Mouse (Mus musculus) forebrain, embryonic 12.5 days (tissue): ENCODE data around the gene Gm39115. TPM values are rescaled to one million over a fixed set of nuclear protein-coding genes. Genes with fewer than 3 reads are reported as not detected.
"Not testable (repeated sequence)": the region's sequence is repeated elsewhere in the genome, so short reads cannot be mapped to it uniquely, and the experiment has no call there.

ENCODE experiments used
- ATAC-seq: fragments of 200-750 bp; cut with Nextera tagmentation; 2 replicates; pipeline ENCODE4 v1.8.0; 2017; ENCODE audit warnings: moderate TSS enrichment; ENCODE audit not compliant: low FRiP score
- H3K27ac ChIP-seq: fragments of 300-500 bp; sonication (generic); 2 replicates; pipeline ENCODE4 v1.5.1; 2016; ENCODE audit warnings: mild to moderate bottlenecking
- H3K27me3 ChIP-seq: fragments of 300-500 bp; sonication (generic); 2 replicates; pipeline ENCODE4 v1.6.1; 2016; ENCODE audit warnings: mild to moderate bottlenecking
- H3K36me3 ChIP-seq: fragments of 300-500 bp; sonication (generic); replicated peaks from 2 replicates; pipeline ENCODE4 v1.6.1; 2016; ENCODE audit warnings: mild to moderate bottlenecking
- H3K4me1 ChIP-seq: fragments of 300-500 bp; sonication (generic); 2 replicates; pipeline ENCODE4 v1.6.1; 2016
- H3K4me2 ChIP-seq: fragments of 300-500 bp; sonication (generic); 2 replicates; pipeline ENCODE4 v1.6.1; 2016; ENCODE audit warnings: mild to moderate bottlenecking, moderate library complexity
- H3K4me3 ChIP-seq: fragments of 300-500 bp; sonication (generic); replicated peaks from 2 replicates; pipeline ENCODE4 v1.5.1; 2016; ENCODE audit warnings: mild to moderate bottlenecking
- H3K9ac ChIP-seq: fragments of 300-500 bp; sonication (generic); 2 replicates; pipeline ENCODE4 v1.6.1; 2016; ENCODE audit warnings: mild to moderate bottlenecking
- H3K9me3 ChIP-seq: fragments of 300-500 bp; sonication (generic); 2 replicates; pipeline ENCODE4 v1.6.1; 2016
- WGBS: fragments of 180-500 bp; shearing (Covaris S2); methylation state at CpG from one replicate; pipeline ENCODE4 v1.1.7; 2016; 5-methylcytosine and 5-hydroxymethylcytosine counted together
- polyA plus RNA-seq: library from polyadenylated mRNA; unstranded; fragments of >200 nt; fragmentation: Nextera tagmentation; extraction: Ambion mirVana; gene quantifications from 2 replicates; pipeline ENCODE4 v1.2.1, GENCODE M21; 2016

The Gm39115 gene
- polyA plus RNA-seq: not detected in 2 replicates

GRCm38 (mm10) chr7:142135934-142136333, at the start of gene Gm39115:
Gene Gm39115 (minus strand): TSS chr7:142136034.
- not testable (repeated sequence) for H3K4me1 ChIP-seq, H3K4me2 ChIP-seq, H3K9ac ChIP-seq, ATAC-seq, H3K9me3 ChIP-seq, H3K27ac ChIP-seq, H3K36me3 ChIP-seq, H3K4me3 ChIP-seq, H3K27me3 ChIP-seq
- 52% methylated on average over 2 of the region's 2 CpGs for WGBS

- Histone ChIP-seq H3K4me2 (no peak overlapping the region), H3K9me3 (no peaks in the 10 kb centered on the region), H3K36me3 (no peaks in the 10 kb centered on the region), H3K27me3 (no peaks in the 10 kb centered on the region), H3K27ac (no peak overlapping the region), H3K9ac (no peak overlapping the region), H3K4me3 (no peak overlapping the region), H3K4me1 (no peaks in the 10 kb centered on the region)
- ATAC-seq: no peak
- WGBS: 72% methylated on average over 1 of the region's 1 CpGs
These were observed 45.2 kb upstream of the Gm39115 start for GRCm38 (mm10) chr7:142181021-142181420.

- Histone ChIP-seq H3K36me3 (no peaks in the 10 kb centered on the region), H3K4me2 (no peak overlapping the region), H3K4me1 (no peaks in the 10 kb centered on the region), H3K9me3 (no peaks in the 10 kb centered on the region), H3K27ac (no peak overlapping the region), H3K9ac (no peak overlapping the region), H3K27me3 (no peaks in the 10 kb centered on the region), H3K4me3 (no peak overlapping the region)
- ATAC-seq: no peak
- WGBS: 68% methylated on average over 1 of the region's 1 CpGs
These were observed 42.9 kb upstream of the Gm39115 start for GRCm38 (mm10) chr7:142178685-142179084.

- H3K27ac ChIP-seq, H3K9me3 ChIP-seq, ATAC-seq, H3K4me1 ChIP-seq, H3K4me3 ChIP-seq, H3K27me3 ChIP-seq, H3K36me3 ChIP-seq, H3K9ac ChIP-seq, H3K4me2 ChIP-seq: not testable (repeated sequence)
These were observed 40.1 kb upstream of the Gm39115 start, which contains the start of gene Krtap5-2 for GRCm38 (mm10) chr7:142175905-142176304. Gene Krtap5-2 (minus strand): TSS chr7:142176005.

- H3K9me3 ChIP-seq: no peaks in the 10 kb centered on the region
- 52% methylated on average over 3 of the region's 3 CpGs for WGBS
- H3K27ac ChIP-seq: no peak overlapping the region
- no peaks in the 10 kb centered on the region for H3K36me3 ChIP-seq
- ATAC-seq: no peak
- H3K9ac ChIP-seq: no peak overlapping the region
- H3K4me1 ChIP-seq: no peaks in the 10 kb centered on the region
- no peaks in the 10 kb centered on the region for H3K27me3 ChIP-seq
- H3K4me2 ChIP-seq: no peak overlapping the region
- no peak overlapping the region for H3K4me3 ChIP-seq
These were observed 34.0 kb upstream of the Gm39115 start for GRCm38 (mm10) chr7:142169836-142170235.

- not testable (repeated sequence) for H3K9me3 ChIP-seq, H3K27me3 ChIP-seq, H3K9ac ChIP-seq, H3K4me2 ChIP-seq, H3K27ac ChIP-seq, H3K36me3 ChIP-seq, ATAC-seq, H3K4me3 ChIP-seq, H3K4me1 ChIP-seq
These were observed 29.8 kb upstream of the Gm39115 start, which contains the start of gene Gm4553 for GRCm38 (mm10) chr7:142165639-142166038. Gene Gm4553 (minus strand): TSS chr7:142165739.

- no peak for ATAC-seq
- H3K27me3 ChIP-seq: no peaks in the 10 kb centered on the region
- no peak overlapping the region for H3K27ac ChIP-seq
- no peak overlapping the region for H3K4me2 ChIP-seq
- 88% methylated on average over 3 of the region's 3 CpGs for WGBS
- H3K36me3 ChIP-seq: no peaks in the 10 kb centered on the region
- H3K4me3 ChIP-seq: no peak overlapping the region
- no peaks in the 10 kb centered on the region for H3K9me3 ChIP-seq
- H3K4me1 ChIP-seq: no peaks in the 10 kb centered on the region
- no peak overlapping the region for H3K9ac ChIP-seq
These were observed 23.5 kb upstream of the Gm39115 start for GRCm38 (mm10) chr7:142159366-142159765.

- not testable (repeated sequence) for H3K9me3 ChIP-seq, ATAC-seq, H3K4me3 ChIP-seq, H3K4me2 ChIP-seq, H3K36me3 ChIP-seq, H3K27ac ChIP-seq, H3K27me3 ChIP-seq, H3K4me1 ChIP-seq, H3K9ac ChIP-seq
- 52% methylated on average over 2 of the region's 2 CpGs for WGBS
These were observed 21.2 kb upstream of the Gm39115 start, which contains the start of gene Gm29735 for GRCm38 (mm10) chr7:142157013-142157412. Gene Gm29735 (minus strand): TSS chr7:142157113.

GRCm38 (mm10) chr7:142155308-142155707, 19.5 kb upstream of the Gm39115 start:
- ATAC-seq: no peak
- Histone ChIP-seq H3K27ac (no peak overlapping the region), H3K4me2 (no peak overlapping the region), H3K4me1 (no peaks in the 10 kb centered on the region), H3K36me3 (no peaks in the 10 kb centered on the region), H3K9ac (no peak overlapping the region), H3K4me3 (no peak overlapping the region), H3K9me3 (no peaks in the 10 kb centered on the region), H3K27me3 (no peaks in the 10 kb centered on the region)
- 62% methylated on average over 1 of the region's 1 CpGs for WGBS

GRCm38 (mm10) chr7:142152191-142152590, 16.4 kb upstream of the Gm39115 start:
- H3K36me3 ChIP-seq: no peaks in the 10 kb centered on the region
- H3K4me3 ChIP-seq: no peak overlapping the region
- H3K9ac ChIP-seq: no peak overlapping the region
- no peak overlapping the region for H3K27ac ChIP-seq
- no peaks in the 10 kb centered on the region for H3K4me1 ChIP-seq
- WGBS: 85% methylated on average over 4 of the region's 4 CpGs
- ATAC-seq: no peak
- H3K4me2 ChIP-seq: no peak overlapping the region
- H3K9me3 ChIP-seq: no peaks in the 10 kb centered on the region
- no peaks in the 10 kb centered on the region for H3K27me3 ChIP-seq

GRCm38 (mm10) chr7:142148633-142149032, 12.8 kb upstream of the Gm39115 start:
- no peaks in the 10 kb centered on the region for H3K9me3 ChIP-seq
- H3K4me1 ChIP-seq: no peaks in the 10 kb centered on the region
- no peaks in the 10 kb centered on the region for H3K36me3 ChIP-seq
- H3K4me2 ChIP-seq: no peak overlapping the region
- no peak for ATAC-seq
- no peak overlapping the region for H3K9ac ChIP-seq
- no peak overlapping the region for H3K4me3 ChIP-seq
- no peaks in the 10 kb centered on the region for H3K27me3 ChIP-seq
- no peak overlapping the region for H3K27ac ChIP-seq

GRCm38 (mm10) chr7:142146033-142146432, 10.2 kb upstream of the Gm39115 start:
- Histone ChIP-seq H3K9me3 (no peaks in the 10 kb centered on the region), H3K4me2 (no peak overlapping the region), H3K4me1 (no peaks in the 10 kb centered on the region), H3K9ac (no peak overlapping the region), H3K27me3 (peaks cover 4% of the 10 kb centered on the region; the same call in 1 of the 2 replicates), H3K36me3 (no peaks in the 10 kb centered on the region), H3K4me3 (no peak overlapping the region), H3K27ac (no peak overlapping the region)
- WGBS: 4% methylated on average over 1 of the region's 1 CpGs
- ATAC-seq: no peak

- H3K4me2 ChIP-seq: no peak overlapping the region
- H3K9ac ChIP-seq: no peak overlapping the region
- no peaks in the 10 kb centered on the region for H3K9me3 ChIP-seq
- no peak overlapping the region for H3K4me3 ChIP-seq
- no peaks in the 10 kb centered on the region for H3K4me1 ChIP-seq
- no peak overlapping the region for H3K27ac ChIP-seq
- WGBS: 35% methylated on average over 4 of the region's 4 CpGs
- no peaks in the 10 kb centered on the region for H3K36me3 ChIP-seq
- peaks cover 4% of the 10 kb centered on the region; the same call in 1 of the 2 replicates for H3K27me3 ChIP-seq
- ATAC-seq: no peak
These were observed 9.6 kb upstream of the Gm39115 start for GRCm38 (mm10) chr7:142145413-142145940.
